In the genomic region with DNA sequence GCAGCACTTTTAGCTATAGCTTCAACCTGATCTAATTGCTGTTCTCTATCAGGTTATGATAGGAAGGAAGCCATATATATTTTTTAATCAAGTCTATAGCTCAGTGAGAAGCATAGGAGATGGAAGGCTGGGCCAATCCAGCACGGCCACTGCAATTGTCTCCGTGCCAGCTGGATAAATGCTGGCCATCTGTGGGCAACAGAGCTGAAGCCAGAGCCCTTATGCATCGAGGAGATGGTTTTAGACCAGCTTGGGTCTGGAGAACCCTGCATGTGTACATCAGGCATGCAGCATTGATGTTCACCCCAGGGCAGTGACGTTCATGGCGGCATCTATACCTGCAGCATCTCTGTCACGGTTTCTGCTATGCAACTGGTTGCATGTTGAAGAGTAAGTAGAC, we compare ENCODE assay signal across 19 mouse cellular contexts. TPM values are rescaled to one million over a fixed set of nuclear protein-coding genes. Genes with fewer than 3 reads are reported as not detected.
"Had no signal": no experiment of that assay in that cellular context is flagged by ENCODE, and none has a peak within 500 bp of the region (broad histone marks: within the 10 kb centered on the region; RNA-seq: fewer than 3 reads in every experiment).

No protein-coding gene starts in this region.

- H3K4me1 ChIP-seq: midbrain, embryonic 10.5 days; midbrain, embryonic 13.5 days; midbrain, embryonic 15.5 days; neural tube, embryonic 13.5 days; neural tube, embryonic 15.5 days had no signal

- H3K27me3 ChIP-seq: midbrain, embryonic 13.5 days; midbrain, embryonic 15.5 days; neural tube, embryonic 13.5 days; neural tube, embryonic 15.5 days had no signal

- DNase-seq: lung, adult 18-20 months; lung, embryonic 14.5 days; lung, postnatal 10 days; lung, postnatal 4 days; retina, postnatal 1 day; right cerebral cortex, adult 18-20 months; right cerebral cortex, postnatal 25 days; right cerebral cortex, postnatal 4 days; spleen, adult 18-20 months; thymus, adult 18-20 months; thymus, postnatal 14 days; thymus, postnatal 36 days had no signal

- H3K4me3 ChIP-seq: midbrain, embryonic 10.5 days; midbrain, embryonic 13.5 days; midbrain, embryonic 15.5 days; myocyte; neural tube, embryonic 13.5 days; neural tube, embryonic 15.5 days had no signal

- H3K27ac ChIP-seq: midbrain, embryonic 10.5 days; midbrain, embryonic 13.5 days; midbrain, embryonic 15.5 days; neural tube, embryonic 13.5 days; neural tube, embryonic 15.5 days had no signal

RNA-seq across cellular contexts. Expression of gene Stac, which starts 20.3 kb away (rescaled TPM):
- total RNA-seq: megakaryocyte-erythroid progenitor cell, adult 5-6 weeks had no signal
